Mouse (Mus musculus): ENCODE measurements around the gene Ubl4b.

Ubl4b gene

GRCm38 (mm10) chr3:107506531-107506930 lies 48.3 kb downstream of the Ubl4b start:
- ChIA-PET CTCF (interaction anchor here in 1 of 4 experiments (0.6 kb wide), 1 partner anchor 44 kb away, joined by 5 read pairs; no protein-coding TSS in a partner anchor), POLR2A (no interaction called here)

GRCm38 (mm10) chr3:107505464-107506367 lies 49.2 kb downstream of the Ubl4b start:
- CTCF ChIA-PET, result interaction anchor here in 1 of 4 experiments (0.6 kb wide), 1 partner anchor 45 kb away, joined by 5 read pairs; no protein-coding TSS in a partner anchor
- POLR2A ChIA-PET, result no interaction called here

- ChIA-PET CTCF (no interaction called here), POLR2A (no interaction called here)
Observed at GRCm38 (mm10) chr3:107504542-107504941, 50.3 kb downstream of the Ubl4b start.

GRCm38 (mm10) chr3:107503716-107504115 lies 51.2 kb downstream of the Ubl4b start:
- CTCF ChIA-PET, result no interaction called here

More at GRCm38 (mm10) chr3:107503716-107504115, 51.2 kb downstream of the Ubl4b start:
- POLR2A ChIA-PET, result no interaction called here

Data from embryonic stem cell, embryonic (primary cell).